Mouse (Mus musculus) lung, postnatal 4 days (tissue): ENCODE data around the gene Plekha7.

ENCODE experiments used
- DNase-seq, 2 experiments: peaks; one replicate each; pipeline ENCODE4 v3.0.0; 2021

Plekha7 gene

GRCm38 (mm10) chr7:116307871-116308631 lies at the start of gene Plekha7:
Gene Plekha7, minus strand, starts transcription at chr7:116308376.
- peak; percentile 49 to 63 for DNase-seq

GRCm38 (mm10) chr7:116336226-116336625 lies 28.1 kb upstream of the Plekha7 start:
- DNase-seq = peak; percentile 51 to 79

- DNase-seq = no peak
Measured at GRCm38 (mm10) chr7:116335133-116335532, 27.0 kb upstream of the Plekha7 start.

- no peak for DNase-seq
Measured at GRCm38 (mm10) chr7:116334669-116335038, 26.5 kb upstream of the Plekha7 start.

DNA sequence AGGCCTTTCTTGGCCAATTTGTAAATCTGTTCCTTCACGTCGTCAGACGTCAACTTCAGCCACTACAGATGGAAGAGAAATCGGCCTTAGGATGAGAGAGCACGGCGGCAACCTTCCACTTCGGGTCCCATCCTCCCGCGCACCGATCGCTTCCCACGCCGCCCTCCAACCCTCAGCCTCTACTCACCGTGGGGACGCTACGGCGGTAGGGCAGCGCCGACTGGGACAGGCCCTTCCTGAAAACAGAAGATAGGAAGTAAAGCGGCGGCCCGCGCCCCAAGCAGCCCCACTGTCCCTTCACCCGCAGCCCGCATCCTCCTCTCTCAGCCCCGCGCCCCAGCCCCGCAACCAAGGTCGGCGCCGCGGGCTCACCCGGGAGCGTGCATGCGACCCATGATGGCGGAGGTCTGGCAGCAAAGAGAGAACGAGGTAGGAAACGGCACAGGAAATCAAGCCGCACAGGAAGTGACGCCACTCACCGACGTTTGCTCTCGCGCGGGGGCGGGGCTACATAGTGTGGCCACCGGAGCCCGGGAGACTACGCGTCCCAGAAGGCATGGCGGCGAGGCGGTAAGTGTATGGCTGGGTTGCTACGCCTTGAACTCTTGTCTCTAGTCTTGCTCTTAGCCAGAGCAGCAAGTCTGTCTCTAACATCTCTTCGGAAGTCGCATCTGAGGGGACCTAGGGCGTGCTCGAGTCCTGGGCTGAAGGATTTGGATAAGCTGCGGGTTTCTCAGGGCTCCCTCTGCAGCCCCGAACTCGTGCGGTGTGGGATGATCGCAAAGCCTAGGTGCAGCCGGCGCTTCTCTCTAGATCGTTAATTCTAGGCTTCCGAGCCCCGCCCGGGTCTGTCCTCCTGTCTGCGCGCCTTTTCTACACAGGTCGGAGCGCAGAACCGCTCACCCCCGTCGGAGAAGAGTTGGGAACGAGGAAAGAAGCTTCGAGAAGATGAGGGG lies 25.8 kb upstream of the Plekha7 start, which contains the start of gene Rps13:
Gene Rps13 (minus strand): TSS at position 483 of the 956 bp plus-strand sequence.
- DNase-seq = peak; percentile 98

- no peak for DNase-seq
Measured at GRCm38 (mm10) chr7:116331246-116331645, 23.1 kb upstream of the Plekha7 start.

DNA sequence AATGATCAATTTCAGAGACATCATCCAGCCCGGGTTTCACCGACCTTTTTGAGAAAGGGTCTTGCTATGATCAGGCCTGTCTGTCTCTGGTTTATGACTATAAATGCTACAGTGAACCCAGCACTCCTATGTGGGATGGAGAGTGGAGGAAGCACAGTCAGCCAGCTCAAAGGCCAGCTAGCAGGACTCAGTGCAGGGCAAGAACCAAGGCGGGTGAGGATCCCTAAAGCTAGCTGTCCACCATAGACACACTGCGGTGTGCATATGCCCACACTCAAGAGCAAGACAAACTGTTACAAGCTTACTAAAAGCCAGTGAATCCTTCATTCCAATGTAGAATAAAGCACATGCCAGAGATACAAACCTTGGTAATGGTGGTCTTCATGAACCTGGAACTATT lies 21.7 kb upstream of the Plekha7 start:
- DNase-seq = no peak

DNA sequence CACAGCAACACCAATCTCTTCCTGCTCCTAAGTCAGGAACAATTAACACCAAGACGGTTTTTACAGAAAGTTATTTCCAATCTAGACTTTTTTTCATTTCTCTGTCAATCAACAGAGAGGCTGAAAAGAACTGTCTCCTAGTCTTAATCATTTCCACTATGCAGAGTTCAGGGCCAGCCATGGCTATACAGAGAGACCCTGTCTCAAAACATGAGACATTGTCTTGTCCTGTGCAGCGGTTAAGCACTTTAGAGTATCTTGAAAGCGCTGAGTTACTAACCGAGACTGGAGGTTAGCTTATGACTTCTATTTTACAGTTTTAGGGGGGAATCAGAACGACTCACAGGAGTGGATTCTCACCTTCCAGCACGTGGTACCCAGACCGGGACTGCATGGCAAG lies 20.6 kb upstream of the Plekha7 start:
- DNase-seq = no peak

GRCm38 (mm10) chr7:116327901-116328300 lies 19.7 kb upstream of the Plekha7 start:
- DNase-seq = no peak

- DNase-seq = peak; percentile 77 to 79
Measured at GRCm38 (mm10) chr7:116323331-116323964, 15.3 kb upstream of the Plekha7 start.

DNA sequence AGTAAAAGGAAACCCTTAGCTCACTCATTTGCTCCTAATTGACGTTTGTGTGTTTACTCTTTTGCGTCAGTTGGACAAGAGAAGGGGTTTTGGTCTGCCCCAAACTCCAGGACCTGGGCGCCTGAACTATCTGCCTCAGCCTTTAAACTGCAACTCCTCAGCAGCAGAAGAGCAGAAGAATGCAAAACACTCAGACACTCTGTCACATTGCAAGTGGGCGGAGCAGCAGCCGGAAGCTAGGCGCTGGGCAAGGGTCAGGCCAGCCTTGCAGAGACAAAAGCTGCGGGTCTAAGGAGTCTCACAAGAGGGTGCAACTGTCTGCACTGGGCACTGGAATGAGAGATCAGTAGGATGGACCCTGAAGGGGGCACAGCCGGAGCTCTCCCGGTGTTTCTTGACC lies 1.3 kb upstream of the Plekha7 start:
- peak; percentile 36 to 64 for DNase-seq

DNA sequence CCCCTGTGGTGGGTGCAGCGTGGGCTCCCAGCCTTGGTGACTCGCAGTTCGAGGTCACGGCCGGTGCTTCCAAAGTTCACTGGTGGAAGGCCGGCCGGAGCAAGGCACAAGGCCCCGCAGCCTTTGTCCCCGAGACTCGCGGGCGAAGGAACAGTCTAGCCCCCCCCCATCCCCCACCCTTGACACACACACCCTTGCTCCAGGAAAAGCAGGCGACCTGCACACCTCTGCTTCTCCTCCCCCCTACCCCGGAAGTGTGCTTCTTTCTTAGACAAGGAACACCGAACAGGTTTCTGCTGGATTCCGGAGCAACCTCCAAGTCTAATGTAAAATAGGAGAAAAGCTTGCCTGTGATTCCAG lies 436 bp upstream of the Plekha7 start:
- DNase-seq = peak; percentile 18 to 34

- DNase-seq = peak; percentile 77
Measured at GRCm38 (mm10) chr7:116307099-116307870, 891 bp downstream of the Plekha7 start.

- no peak for DNase-seq
Measured at GRCm38 (mm10) chr7:116306601-116307000, 1.6 kb downstream of the Plekha7 start.

- no peak for DNase-seq
Measured at GRCm38 (mm10) chr7:116301661-116302311, 6.4 kb downstream of the Plekha7 start.

GRCm38 (mm10) chr7:116301144-116301543 lies 7.0 kb downstream of the Plekha7 start:
- no peak for DNase-seq

GRCm38 (mm10) chr7:116298851-116299250 lies 9.3 kb downstream of the Plekha7 start:
- no peak for DNase-seq

- no peak for DNase-seq
Measured at GRCm38 (mm10) chr7:116298389-116298788, 9.8 kb downstream of the Plekha7 start.

- DNase-seq = no peak
Measured at GRCm38 (mm10) chr7:116294961-116295360, 13.2 kb downstream of the Plekha7 start.

DNA sequence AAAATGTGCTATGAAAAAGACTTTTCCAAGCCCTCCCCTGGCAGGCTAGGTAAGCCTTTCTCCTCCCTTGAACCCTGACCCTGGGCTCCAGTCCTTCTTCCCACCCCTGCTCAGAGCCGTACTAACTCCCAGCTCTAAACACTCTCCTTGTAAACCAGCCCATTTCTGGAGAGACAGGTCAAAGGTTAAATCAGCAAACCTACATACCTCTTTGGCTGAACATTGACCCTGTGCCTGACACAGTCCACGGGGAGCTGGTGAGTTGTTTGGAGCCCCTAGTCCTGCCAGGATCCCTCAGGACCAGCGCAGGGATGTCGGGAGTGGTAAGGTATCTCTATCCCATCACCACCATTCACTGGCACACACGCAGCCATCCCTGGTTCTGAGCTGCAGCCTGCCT lies 15.8 kb downstream of the Plekha7 start:
- DNase-seq = no peak

DNA sequence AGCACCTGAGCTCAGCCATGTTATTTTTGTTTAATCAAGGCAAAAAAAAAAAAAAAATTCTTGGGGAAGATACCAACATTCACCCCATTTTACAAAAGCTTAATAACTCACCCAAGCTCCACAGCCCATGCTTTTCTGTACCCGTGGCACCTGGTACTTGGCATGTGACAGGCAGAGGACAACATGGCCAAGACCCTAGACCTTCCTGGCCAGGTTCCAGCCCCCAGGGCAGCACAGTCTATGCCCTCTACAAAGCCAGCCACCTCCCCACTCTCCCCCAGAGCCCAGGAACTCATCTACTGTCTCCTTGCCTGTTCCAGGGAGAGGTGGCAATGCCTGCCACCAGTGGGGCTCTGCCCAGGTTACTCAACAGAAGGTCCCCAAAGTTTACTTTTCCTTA lies 17.6 kb downstream of the Plekha7 start:
- DNase-seq = no peak

GRCm38 (mm10) chr7:116288996-116289395 lies 19.2 kb downstream of the Plekha7 start:
- no peak for DNase-seq
